Mouse (Mus musculus) midbrain, embryonic 10.5 days (tissue): Measurements from ENCODE around the gene BC100530. TPM values are rescaled to one million over a fixed set of nuclear protein-coding genes. Genes with fewer than 3 reads are reported as not detected.
"Not testable (repeated sequence)": the region's sequence is repeated elsewhere in the genome, so short reads cannot be mapped to it uniquely, and the experiment has no call there.

Source experiments
- DNase-seq: peaks from one replicate; pipeline ENCODE4 v3.0.0-alpha.2; 2017; ENCODE audit warnings: low spot score
- H3K27ac ChIP-seq: fragments of 300-500 bp; sonication (generic); replicated peaks from 2 replicates; pipeline ENCODE4 v1.5.1; 2016; ENCODE audit warnings: mild to moderate bottlenecking
- H3K27me3 ChIP-seq: fragments of 300-500 bp; sonication (generic); 2 replicates; pipeline ENCODE4 v1.6.1; 2016; ENCODE audit warnings: low read depth, mild to moderate bottlenecking; ENCODE audit not compliant: poor library complexity, severe bottlenecking
- H3K36me3 ChIP-seq: fragments of 300-500 bp; sonication (generic); 2 replicates; pipeline ENCODE4 v1.6.1; 2016; ENCODE audit warnings: mild to moderate bottlenecking, moderate library complexity
- H3K4me1 ChIP-seq: fragments of 300-500 bp; sonication (generic); 2 replicates; pipeline ENCODE4 v1.6.1; 2016
- H3K4me3 ChIP-seq: fragments of 300-500 bp; sonication (generic); 2 replicates; pipeline ENCODE4 v1.5.1; 2016; ENCODE audit warnings: mild to moderate bottlenecking, moderate library complexity
- H3K9me3 ChIP-seq: fragments of 300-500 bp; sonication (generic); replicated peaks from 2 replicates; pipeline ENCODE4 v1.6.1; 2016; ENCODE audit warnings: mild to moderate bottlenecking
- WGBS: fragments of 180-500 bp; shearing (Covaris S2); methylation state at CpG from one replicate; pipeline ENCODE4 v1.1.7; 2016; 5-methylcytosine and 5-hydroxymethylcytosine counted together
- polyA plus RNA-seq: library from polyadenylated mRNA; unstranded; fragments of >200 nt; fragmentation: Nextera tagmentation; extraction: Ambion mirVana; gene quantifications from 2 replicates; pipeline ENCODE4 v1.2.1, GENCODE M21; 2016

Gene BC100530
- 0.30 TPM in 1 of 2 replicates, not detected in the other for polyA plus RNA-seq

- WGBS: 85% methylated on average over 3 of the region's 3 CpGs
- H3K27ac ChIP-seq, H3K27me3 ChIP-seq, H3K4me1 ChIP-seq, DNase-seq, H3K4me3 ChIP-seq, H3K36me3 ChIP-seq, H3K9me3 ChIP-seq: not testable (repeated sequence)
Observed at GRCm38 (mm10) chr16:36367648-36368047, at the start of gene BC100530. BC100530 (minus strand) TSS chr16:36367748.

- no peaks in the 10 kb centered on the region for H3K9me3 ChIP-seq
- H3K4me3 ChIP-seq: no peak within 1 kb of the TSS
- DNase-seq: no peak
- no peak within 1 kb of the TSS for H3K27ac ChIP-seq
- H3K4me1 ChIP-seq: no peaks in the 10 kb centered on the region
- H3K36me3 ChIP-seq: no peaks in the 10 kb centered on the region
- no peaks in the 10 kb centered on the region for H3K27me3 ChIP-seq
Observed at GRCm38 (mm10) chr16:36408357-36408756, 40.8 kb upstream of the BC100530 start, which contains the start of gene Stfa2. Stfa2 (minus strand) TSS chr16:36408457.

DNA sequence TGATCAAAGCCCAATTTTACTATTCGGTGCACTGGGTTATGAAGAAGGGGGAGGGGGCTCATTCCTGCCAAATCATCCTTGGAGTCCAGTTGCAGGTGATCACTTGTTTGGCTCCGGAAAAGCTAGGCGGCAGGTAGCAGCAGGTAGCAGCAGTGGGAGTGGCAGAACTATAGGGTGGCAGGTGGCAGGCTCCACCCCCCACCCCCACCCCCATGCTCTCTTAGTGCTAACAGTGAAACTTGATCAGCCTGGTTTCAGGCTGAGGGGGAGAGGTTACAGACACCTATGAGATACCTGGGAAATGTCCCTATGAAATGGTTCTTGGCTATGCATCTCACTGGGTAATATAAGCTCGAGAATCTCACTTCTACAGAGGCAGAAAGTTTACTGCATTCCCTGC is 21.5 kb upstream of the BC100530 start:
- DNase-seq: no peak
- Histone ChIP-seq H3K27ac (no peak overlapping the region), H3K9me3 (no peaks in the 10 kb centered on the region), H3K36me3 (no peaks in the 10 kb centered on the region), H3K4me1 (no peaks in the 10 kb centered on the region), H3K4me3 (no peak overlapping the region), H3K27me3 (no peaks in the 10 kb centered on the region)
- WGBS: 31% methylated on average over 4 of the region's 4 CpGs

- H3K27me3 ChIP-seq: no peaks in the 10 kb centered on the region
- H3K4me3 ChIP-seq: no peak overlapping the region
- no peak overlapping the region for H3K27ac ChIP-seq
- WGBS: 86% methylated on average over 2 of the region's 2 CpGs
- H3K4me1 ChIP-seq: no peaks in the 10 kb centered on the region
- no peak for DNase-seq
- no peaks in the 10 kb centered on the region for H3K36me3 ChIP-seq
- no peaks in the 10 kb centered on the region for H3K9me3 ChIP-seq
Observed at GRCm38 (mm10) chr16:36337171-36337570, 30.4 kb downstream of the BC100530 start.

DNA sequence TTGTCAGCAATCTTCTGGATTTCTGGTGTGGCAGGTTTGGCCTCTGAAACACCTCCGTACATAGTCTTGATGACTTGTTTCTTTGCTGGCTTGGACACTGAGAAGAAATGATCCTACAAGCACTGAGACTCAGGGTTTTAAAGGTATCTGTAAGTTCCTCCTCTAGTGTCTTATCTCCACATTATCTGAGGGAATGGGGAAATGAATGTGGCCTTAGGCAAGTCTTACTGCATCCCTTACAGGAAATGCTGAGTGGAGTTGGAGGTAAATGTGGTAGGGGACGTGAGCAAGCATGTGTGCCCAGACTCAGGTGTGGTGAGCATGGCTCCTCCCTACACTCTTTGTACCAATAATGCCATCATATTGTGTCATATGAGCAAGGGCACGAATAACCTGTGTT is 33.3 kb downstream of the BC100530 start, which contains the start of gene BC117090:
BC117090 (minus strand) TSS at position 101 of the 400 bp plus-strand sequence.
- no peaks in the 10 kb centered on the region for H3K27me3 ChIP-seq
- no peak for DNase-seq
- WGBS: 82% methylated on average over 3 of the region's 3 CpGs
- H3K27ac ChIP-seq: no peak within 1 kb of the TSS
- no peaks in the 10 kb centered on the region for H3K9me3 ChIP-seq
- no peaks in the 10 kb centered on the region for H3K4me1 ChIP-seq
- no peak within 1 kb of the TSS for H3K4me3 ChIP-seq
- no peaks in the 10 kb centered on the region for H3K36me3 ChIP-seq

GRCm38 (mm10) chr16:36319286-36319685 is 48.3 kb downstream of the BC100530 start:
- Histone ChIP-seq H3K4me1 (no peaks in the 10 kb centered on the region), H3K9me3 (no peaks in the 10 kb centered on the region), H3K27me3 (no peaks in the 10 kb centered on the region), H3K27ac (no peak overlapping the region), H3K4me3 (no peak overlapping the region), H3K36me3 (no peaks in the 10 kb centered on the region)
- DNase-seq: no peak

DNA sequence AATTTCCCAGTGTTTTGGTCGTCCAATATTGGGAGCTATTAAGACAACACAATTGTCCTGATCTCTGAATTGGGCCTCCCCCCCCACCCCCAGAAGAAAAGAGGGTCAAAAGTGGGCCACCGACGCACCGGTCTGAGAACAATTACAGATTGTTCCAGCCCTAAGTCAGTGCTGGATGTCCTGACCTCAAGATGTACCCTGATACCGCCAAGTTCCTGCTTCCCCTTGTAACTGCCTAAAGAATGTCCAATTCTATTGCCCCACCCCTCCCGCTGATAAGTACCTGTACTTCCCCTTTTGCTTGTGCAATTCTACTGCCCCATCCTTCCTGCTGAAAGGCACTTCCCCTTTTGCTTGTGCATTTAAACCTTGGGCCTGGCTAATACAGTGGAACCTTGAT is 51.4 kb downstream of the BC100530 start:
- H3K27ac ChIP-seq, H3K4me3 ChIP-seq, H3K36me3 ChIP-seq, DNase-seq, H3K9me3 ChIP-seq, H3K4me1 ChIP-seq, H3K27me3 ChIP-seq: not testable (repeated sequence)
- WGBS: 86% methylated on average over 6 of the region's 6 CpGs

Other genes with a start within 250 kb of the BC100530 start
- gene Csta1, start 236.5 kb downstream of the BC100530 start, polyA plus RNA-seq: 0.10 TPM in 1 of 2 replicates, not detected in the other
- not detected in 2 replicates for gene Stfa2l1, start 210.9 kb downstream of the BC100530 start, polyA plus RNA-seq
- not detected in 2 replicates for gene Gm5483, start 183.5 kb downstream of the BC100530 start, polyA plus RNA-seq
- not detected in 2 replicates for gene Gm5416, start 157.3 kb downstream of the BC100530 start, polyA plus RNA-seq
- not detected in 2 replicates for gene 2010005H15Rik, start 146.3 kb downstream of the BC100530 start, polyA plus RNA-seq
- 0.32 and 0.86 TPM in 2 replicates for gene Stfa1, start 90.8 kb downstream of the BC100530 start, polyA plus RNA-seq
- not detected in 2 replicates for gene BC117090, start 33.4 kb downstream of the BC100530 start, polyA plus RNA-seq
- not detected in 2 replicates for gene Stfa2, start 40.7 kb upstream of the BC100530 start, polyA plus RNA-seq
- gene Stfa3, start 87.6 kb upstream of the BC100530 start, polyA plus RNA-seq: not detected in 2 replicates
- 0.09 and 0.16 TPM in 2 replicates for gene Casr, start 194.4 kb upstream of the BC100530 start, polyA plus RNA-seq